Mouse (Mus musculus) lung, postnatal 0 days (tissue): ENCODE measurements at regions not wholly inside any gene's neighbourhood (a gene's known extent, or its start where the extent isn't known, plus 50 kb on each side); places are given as distances from the start of the nearest gene placed in this dataset.

ENCODE experiments used
- CTCF ChIP-seq: IDR thresholded peaks from 2 replicates; pipeline ENCODE4 v1.5.1; 2016; ENCODE audit warnings: antibody characterized with exemption, mild to moderate bottlenecking
- EP300 ChIP-seq: IDR thresholded peaks from 2 replicates; pipeline ENCODE4 v1.6.1; 2016; ENCODE audit warnings: antibody characterized with exemption, mild to moderate bottlenecking, control low read depth

GRCm38 (mm10) chr16:5429466-5429865, 173.7 kb upstream of the Eef2kmt start:
- TF ChIP-seq EP300, result no peak
- TF ChIP-seq CTCF, result no peak
